Mouse (Mus musculus) gastrocnemius, adult 2 months (tissue): Measurements from ENCODE around the gene Dock8. TPM values are rescaled to one million over a fixed set of nuclear protein-coding genes. Genes with fewer than 3 reads are reported as not detected.

Source experiments
- DNase-seq: peaks from one replicate; pipeline ENCODE4 v3.0.0; 2022
- H3K27ac ChIP-seq: fragments of 200-600 bp; 2 replicates; pipeline ENCODE4 v1.8.1; 2022; ENCODE audit warnings: mild to moderate bottlenecking
- H3K4me3 ChIP-seq: fragments of 200-600 bp; 2 replicates; pipeline ENCODE4 v1.8.1; 2022; ENCODE audit warnings: mild to moderate bottlenecking, moderate library complexity
- CTCF ChIP-seq: fragments of 200-600 bp; IDR thresholded peaks from 2 replicates; pipeline ENCODE4 v1.8.1; 2022; ENCODE audit warnings: antibody characterized with exemption, mild to moderate bottlenecking, moderate library complexity
- intact Hi-C: fragments of 180-260 bp; cut with DNase I; formaldehyde crosslinking; loops from one replicate; pipeline ENCODE4 v1.15.1; 2025
- total RNA-seq, 2 experiments: library from RNA; stranded (reverse); gene quantifications; 2 replicates each; pipeline ENCODE4 v1.2.3; 2021

The Dock8 gene
- total RNA-seq, 2 experiments from 2014 or later, result 1.5 to 1.6 TPM

GRCm38 (mm10) chr19:25082839-25083238 is 83.5 kb downstream of the Dock8 start:
- Histone ChIP-seq H3K4me3 (no peak overlapping the region), H3K27ac (no peak overlapping the region)
- DNase-seq, result no peak
- intact Hi-C loops, result no loop called here
- TF ChIP-seq CTCF, result no peak

GRCm38 (mm10) chr19:25087181-25087580 is 87.8 kb downstream of the Dock8 start:
- TF ChIP-seq CTCF, result no peak
- H3K27ac ChIP-seq, result no peak overlapping the region
- H3K4me3 ChIP-seq, result no peak overlapping the region
- no peak for DNase-seq
- intact Hi-C loops, result no loop called here

GRCm38 (mm10) chr19:25089746-25090145 is 90.4 kb downstream of the Dock8 start:
- H3K27ac ChIP-seq, result no peak overlapping the region
- no peak overlapping the region for H3K4me3 ChIP-seq
- no peak for TF ChIP-seq CTCF
- DNase-seq, result no peak
- intact Hi-C loops, result no loop called here

- no peak overlapping the region for H3K27ac ChIP-seq
- no peak for DNase-seq
- no peak overlapping the region for H3K4me3 ChIP-seq
- intact Hi-C loops, result no loop called here
- no peak for TF ChIP-seq CTCF
These were observed 95.8 kb downstream of the Dock8 start for GRCm38 (mm10) chr19:25095135-25095534.

GRCm38 (mm10) chr19:25096316-25096715 is 97.0 kb downstream of the Dock8 start:
- TF ChIP-seq CTCF, result no peak
- no peak for DNase-seq
- Histone ChIP-seq H3K4me3 (no peak overlapping the region), H3K27ac (no peak overlapping the region)
- intact Hi-C loops, result no loop called here

- Histone ChIP-seq H3K27ac (no peak overlapping the region), H3K4me3 (no peak overlapping the region)
- intact Hi-C loops, result no loop called here
- peak; percentile 18 for DNase-seq
- no peak for TF ChIP-seq CTCF
These were observed 97.7 kb downstream of the Dock8 start for GRCm38 (mm10) chr19:25096986-25097385.

- no peak for DNase-seq
- TF ChIP-seq CTCF, result no peak
- intact Hi-C loops, result no loop called here
- no peak overlapping the region for H3K27ac ChIP-seq
- H3K4me3 ChIP-seq, result no peak overlapping the region
These were observed 98.2 kb downstream of the Dock8 start for GRCm38 (mm10) chr19:25097506-25097905.

- H3K27ac ChIP-seq, result no peak overlapping the region
- no peak for TF ChIP-seq CTCF
- intact Hi-C loops, result no loop called here
- no peak for DNase-seq
- no peak overlapping the region for H3K4me3 ChIP-seq
These were observed 98.6 kb downstream of the Dock8 start for GRCm38 (mm10) chr19:25097951-25098350.

GRCm38 (mm10) chr19:25098941-25099340 is 99.6 kb downstream of the Dock8 start:
- intact Hi-C loops, result no loop called here
- no peak for DNase-seq
- TF ChIP-seq CTCF, result no peak
- H3K27ac ChIP-seq, result no peak overlapping the region
- no peak overlapping the region for H3K4me3 ChIP-seq

- H3K27ac ChIP-seq, result no peak overlapping the region
- intact Hi-C loops, result loop anchor here (2.0 kb wide), 1 partner anchor 229 kb away; no protein-coding TSS in a partner anchor
- no peak for DNase-seq
- H3K4me3 ChIP-seq, result no peak overlapping the region
- TF ChIP-seq CTCF, result no peak
These were observed 106.3 kb downstream of the Dock8 start for GRCm38 (mm10) chr19:25105682-25106081.

GRCm38 (mm10) chr19:25106315-25106714 is 107.0 kb downstream of the Dock8 start:
- no peak for DNase-seq

GRCm38 (mm10) chr19:25107417-25107816 is 108.1 kb downstream of the Dock8 start:
- H3K27ac ChIP-seq, result no peak overlapping the region
- intact Hi-C loops, result loop anchor here (2.0 kb wide), 1 partner anchor 227 kb away; no protein-coding TSS in a partner anchor
- no peak overlapping the region for H3K4me3 ChIP-seq
- DNase-seq, result no peak
- TF ChIP-seq CTCF, result peak; percentile 62

More at GRCm38 (mm10) chr19:25106315-25106714, 107.0 kb downstream of the Dock8 start:
- H3K4me3 ChIP-seq, result no peak overlapping the region
- intact Hi-C loops, result loop anchor here (2.0 kb wide), 1 partner anchor 228 kb away; no protein-coding TSS in a partner anchor
- TF ChIP-seq CTCF, result no peak
- H3K27ac ChIP-seq, result no peak overlapping the region

GRCm38 (mm10) chr19:25111591-25112233 is 112.4 kb downstream of the Dock8 start:
- no peak for DNase-seq
- Histone ChIP-seq H3K27ac (no peak overlapping the region), H3K4me3 (no peak overlapping the region)
- no peak for TF ChIP-seq CTCF
- intact Hi-C loops, result no loop called here

GRCm38 (mm10) chr19:25116981-25117380 is 117.6 kb downstream of the Dock8 start:
- TF ChIP-seq CTCF, result no peak
- intact Hi-C loops, result no loop called here
- no peak overlapping the region for H3K27ac ChIP-seq
- DNase-seq, result no peak
- H3K4me3 ChIP-seq, result no peak overlapping the region
